Mouse (Mus musculus) embryo, embryonic 11 days (tissue): ENCODE measurements around the gene Hoxa2.

Source experiments
- DNase-seq: peaks from one replicate; pipeline ENCODE4 v3.0.0-alpha.2; 2015

The Hoxa2 gene

DNA sequence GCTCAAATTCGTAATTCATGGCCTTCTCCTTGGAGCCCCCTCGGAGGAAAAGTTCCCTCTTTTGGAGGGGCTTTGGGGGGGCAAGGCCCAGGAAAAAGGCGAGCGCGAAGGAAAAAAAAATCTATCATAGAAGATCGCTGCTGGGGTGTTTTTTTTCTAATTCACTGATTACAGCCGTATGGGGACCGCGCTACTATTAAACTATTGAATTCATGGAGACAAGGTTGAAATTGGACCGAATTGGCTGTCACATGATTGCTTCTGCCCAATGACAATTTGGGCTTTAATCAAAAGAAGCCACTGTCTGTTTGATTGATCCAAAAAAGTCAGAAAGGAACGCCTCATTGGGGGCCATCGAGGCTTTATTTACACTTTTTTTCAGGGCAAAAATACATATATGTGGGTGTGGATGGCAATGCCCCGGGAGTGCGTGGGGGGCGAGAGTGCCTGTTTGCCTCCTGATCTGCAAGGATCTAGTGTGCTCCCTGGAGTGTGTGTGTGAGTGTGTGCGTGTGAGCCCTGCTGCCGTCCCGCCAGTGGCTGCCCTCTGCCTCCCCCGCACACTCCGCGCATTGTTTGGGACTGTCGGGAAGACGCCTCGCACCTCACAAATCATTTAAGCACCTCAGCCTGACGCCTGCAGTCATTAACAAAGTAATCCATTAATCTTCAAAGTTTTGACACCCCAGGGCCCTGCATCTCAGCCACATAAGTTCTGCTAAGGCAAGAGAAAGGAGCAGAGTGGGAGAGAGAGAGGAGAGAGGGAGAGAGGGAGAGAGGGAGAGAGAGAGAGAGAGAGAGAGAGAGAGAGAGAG, at the start of gene Hoxa2:
Gene Hoxa2, minus strand, starts transcription at position 206 of the 815 bp plus-strand sequence.
- peak; percentile 82 for DNase-seq

DNA sequence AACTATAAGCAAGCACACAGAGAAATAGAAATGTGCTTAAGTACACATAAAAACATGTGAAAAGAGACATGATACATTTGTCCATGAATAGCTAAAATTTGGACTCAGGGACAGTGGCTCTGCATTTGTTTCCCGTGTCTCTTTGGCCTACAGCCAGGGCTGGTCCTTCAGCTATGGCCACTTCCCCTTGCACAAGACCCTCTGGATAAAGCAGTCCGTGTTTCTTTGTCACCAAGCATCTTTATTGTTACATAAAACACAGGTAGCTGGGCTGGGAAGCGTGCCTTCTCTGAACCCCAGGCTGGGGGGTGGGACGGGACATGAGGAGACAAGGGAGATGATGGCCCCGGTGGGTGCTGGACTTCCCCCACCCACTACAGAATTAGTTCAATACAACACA, 49.6 kb upstream of the Hoxa2 start:
- DNase-seq, result no peak

DNA sequence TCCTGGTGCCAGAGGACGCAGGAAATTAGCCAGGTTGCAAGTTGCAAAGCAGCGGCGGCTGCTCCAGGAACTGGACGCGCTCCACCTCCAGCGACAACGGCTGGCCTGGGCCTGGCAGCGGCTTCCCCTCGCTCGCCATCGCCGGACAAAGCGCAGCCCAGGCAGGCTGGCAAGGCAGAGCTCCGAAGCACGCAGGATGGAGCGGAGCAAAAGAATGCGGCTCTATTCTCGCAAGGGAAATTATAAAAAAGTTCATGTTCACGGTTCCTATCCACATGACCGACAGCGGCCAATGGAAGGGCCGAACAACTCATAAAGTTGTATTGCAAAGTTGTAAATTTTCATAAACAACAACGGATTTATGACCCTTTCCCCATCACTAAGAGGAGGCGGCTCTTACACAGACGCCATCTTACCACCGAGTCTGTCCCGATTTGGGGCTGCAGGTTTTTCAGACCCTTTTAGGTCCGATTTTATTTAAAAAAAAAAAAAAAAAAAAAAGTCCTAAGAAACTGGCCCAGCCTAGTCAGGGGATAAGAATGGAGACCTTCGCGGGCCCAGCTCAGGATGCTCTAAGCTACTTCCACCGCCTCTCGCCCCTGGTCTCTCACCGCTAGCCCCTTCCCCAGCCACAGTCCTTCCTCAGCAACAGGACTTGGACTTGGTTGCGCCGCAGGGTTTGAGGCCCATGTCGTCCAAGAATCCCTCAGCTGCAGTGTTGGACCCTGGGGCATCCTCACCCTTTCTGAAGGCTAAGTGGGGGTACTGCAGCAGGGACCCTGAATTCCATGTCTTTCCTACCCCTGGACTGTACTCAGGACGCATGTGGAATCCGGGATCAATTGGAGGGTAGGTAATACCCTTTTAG, 48.7 kb upstream of the Hoxa2 start, which contains the start of the genes Hoxa3 and Gm28308:
Gene Hoxa3, minus strand, starts transcription at position 218 of the 868 bp plus-strand sequence.
Gene Gm28308, minus strand, starts transcription at position 221 of the 868 bp plus-strand sequence.
- DNase-seq, result peak; percentile 81

DNA sequence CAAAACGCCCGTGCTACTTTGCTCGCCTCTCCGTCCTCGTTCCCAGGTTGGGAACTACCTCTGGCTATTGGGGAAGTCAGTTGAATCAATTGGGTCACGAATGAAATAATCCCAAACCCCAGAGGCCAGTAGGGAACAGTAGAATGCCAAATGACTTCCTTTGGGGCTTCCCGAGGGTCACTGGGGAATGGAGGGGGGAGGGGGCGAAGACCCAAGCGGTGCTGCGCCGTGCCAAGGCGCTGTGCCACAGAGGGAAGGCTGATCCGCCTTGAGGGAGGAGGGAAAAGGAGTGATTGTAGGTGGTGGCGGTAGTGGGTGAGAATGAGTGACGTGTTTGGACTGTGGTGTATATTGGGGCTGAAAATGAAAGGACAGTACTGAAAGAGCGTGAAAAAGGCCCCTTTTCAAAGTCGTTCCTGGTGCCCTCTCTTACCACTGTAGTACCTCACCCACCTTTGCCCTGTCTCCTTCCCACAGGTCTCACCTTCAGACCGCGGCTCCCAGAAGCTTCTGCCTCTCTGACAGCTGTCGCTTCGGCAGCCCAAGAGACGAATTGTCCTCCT, 48.0 kb upstream of the Hoxa2 start:
- no peak for DNase-seq

DNA sequence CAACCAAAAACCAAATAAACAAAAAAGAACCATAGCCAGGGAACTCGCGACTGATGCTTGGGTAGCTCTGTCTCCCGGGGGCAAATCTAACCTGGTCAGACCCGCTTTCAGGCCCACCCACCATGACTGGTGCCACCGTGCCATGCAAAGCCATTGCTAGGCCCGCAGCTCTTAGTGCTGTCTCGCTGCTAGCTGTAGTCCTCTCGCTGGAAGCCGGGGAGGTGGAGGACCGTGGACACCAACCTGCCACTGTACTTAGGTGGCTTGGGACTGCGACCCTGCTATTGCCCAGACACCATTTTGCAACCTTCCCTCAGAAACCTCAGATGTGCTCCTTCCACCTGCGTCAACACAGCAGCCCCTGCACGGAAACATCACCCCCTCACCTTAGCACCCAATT, 47.3 kb upstream of the Hoxa2 start:
- DNase-seq, result no peak

DNA sequence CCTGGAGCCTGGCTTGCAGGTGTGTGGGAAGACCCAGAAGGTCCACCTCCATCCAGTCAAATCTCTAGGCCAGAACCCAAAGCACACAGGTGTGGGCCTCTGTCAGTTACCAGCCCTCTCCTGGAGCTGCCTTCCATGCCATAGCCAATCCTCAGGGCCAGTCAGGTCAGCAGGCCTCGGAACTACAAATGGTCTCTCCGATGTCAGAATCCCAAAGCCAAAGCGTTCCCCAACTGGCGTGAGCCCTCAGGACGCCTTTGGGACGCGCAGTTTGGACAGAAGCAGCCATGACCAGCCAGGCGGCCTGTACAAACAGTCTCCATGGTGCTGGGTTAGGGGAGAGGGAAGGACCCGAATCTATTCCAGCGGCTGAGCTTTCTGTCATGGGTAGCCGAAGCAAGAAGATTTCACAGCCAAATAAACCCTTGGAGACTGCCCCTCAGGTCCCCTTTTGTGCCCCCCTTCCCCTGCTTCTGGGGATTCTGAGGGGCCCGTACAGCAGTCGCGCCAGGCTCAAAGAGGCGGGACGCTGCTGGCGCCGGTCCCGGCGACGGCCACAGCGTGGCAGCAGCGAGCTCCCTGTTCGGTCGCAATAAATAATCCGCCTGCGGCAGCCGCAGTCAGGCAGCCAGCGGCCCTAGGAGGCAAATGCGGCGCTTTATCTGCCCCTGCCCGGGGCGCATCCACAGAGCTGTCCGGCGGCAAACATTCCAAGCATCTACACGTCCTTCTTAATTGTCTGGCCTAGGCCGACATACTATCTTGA, 46.7 kb upstream of the Hoxa2 start:
- DNase-seq, result peak; percentile 92

DNA sequence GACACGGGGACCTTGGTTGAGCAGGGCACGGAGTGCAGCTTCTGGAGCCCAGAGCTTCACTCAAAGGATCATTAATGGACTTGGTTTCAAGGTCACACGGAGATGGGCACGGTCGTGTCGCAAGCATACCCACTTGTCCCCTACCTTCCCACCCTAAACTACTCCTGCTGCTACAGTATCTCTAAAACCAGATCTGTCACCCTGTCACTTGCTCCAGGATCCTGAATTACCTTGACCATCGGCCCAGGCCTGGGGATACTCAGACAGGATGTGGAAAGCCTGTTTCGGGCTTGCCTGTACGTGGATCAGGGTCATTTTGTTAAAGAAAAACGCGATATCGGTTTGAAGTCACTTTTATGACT, 45.0 kb upstream of the Hoxa2 start:
- no peak for DNase-seq

DNA sequence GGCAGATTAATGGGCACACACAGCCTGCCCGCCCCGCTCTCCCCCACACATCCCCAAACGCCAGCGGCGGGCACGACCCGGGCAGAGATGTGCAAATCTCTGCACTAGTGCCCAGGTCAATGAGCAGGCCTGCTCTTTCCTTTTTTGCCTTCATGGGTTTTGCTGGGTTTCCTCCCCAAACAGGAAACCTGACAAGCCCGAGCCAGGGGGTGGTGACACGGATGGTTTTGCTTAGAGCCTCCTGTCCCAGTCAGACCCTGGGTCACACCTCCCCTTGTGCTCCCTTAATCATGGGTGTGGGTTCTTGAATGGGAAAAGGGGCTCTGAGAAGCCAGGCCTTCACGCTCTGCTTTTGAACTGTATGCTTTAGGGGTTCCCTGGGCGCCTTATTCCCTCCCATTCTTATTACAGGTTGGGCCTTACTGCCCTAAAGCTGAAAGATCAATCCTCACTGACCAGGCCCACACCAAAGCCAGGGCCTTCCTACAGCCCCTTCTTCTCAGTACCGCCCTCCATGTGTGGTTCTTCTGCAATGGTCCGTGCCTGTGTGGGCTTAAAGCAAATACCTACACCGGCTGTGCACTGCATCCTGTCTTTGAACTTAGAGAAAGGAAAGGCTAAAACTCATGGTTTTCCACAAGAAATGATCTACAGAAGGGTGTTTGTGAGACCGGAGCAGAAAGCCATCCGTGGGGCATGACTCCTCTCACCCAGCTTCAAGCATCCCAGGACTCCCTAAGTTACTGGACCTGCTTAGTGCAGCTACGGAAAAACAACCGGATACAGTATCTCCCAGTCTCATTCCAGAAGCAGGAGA, 44.4 kb upstream of the Hoxa2 start:
- no peak for DNase-seq

DNA sequence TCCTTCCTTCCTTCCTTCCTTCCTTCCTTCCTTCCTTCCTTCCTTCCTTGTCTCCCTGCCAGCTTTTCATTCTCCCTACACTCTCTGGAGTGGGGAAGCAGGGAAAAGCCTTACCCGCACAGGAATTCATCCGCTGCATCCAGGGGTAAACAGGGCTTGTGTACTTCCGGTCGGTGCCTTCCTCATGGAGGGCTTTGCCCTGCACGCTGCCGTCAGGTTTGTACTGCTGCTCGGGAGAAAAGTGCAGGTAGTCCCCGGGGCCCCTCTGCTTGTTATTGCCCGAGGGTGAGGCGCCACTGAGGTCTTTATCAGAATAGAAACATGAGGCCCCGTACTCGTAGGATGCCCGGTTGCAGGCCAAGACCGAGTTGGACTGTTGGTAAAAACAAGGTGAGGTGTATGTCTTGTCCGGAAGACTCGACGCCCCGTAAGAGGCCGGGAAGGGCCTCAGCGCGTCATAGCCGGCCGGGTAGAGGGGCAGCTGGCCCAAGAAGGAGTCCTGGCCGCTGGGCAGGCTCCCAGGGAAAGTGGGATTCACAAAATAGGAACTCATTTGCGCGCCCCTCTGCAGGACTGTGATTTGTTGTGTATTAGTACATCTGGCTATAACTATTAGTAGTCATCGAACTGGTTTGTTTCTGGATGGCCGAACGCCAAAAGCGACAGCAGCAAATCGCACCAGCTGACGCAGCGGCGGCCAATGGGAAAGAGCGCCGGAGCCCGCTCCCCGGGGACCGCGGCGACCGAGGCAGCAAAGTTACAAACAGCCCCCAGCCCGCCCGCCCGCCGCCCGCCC, 43.6 kb upstream of the Hoxa2 start, which contains the start of gene Hoxa6:
Gene Hoxa6, minus strand, starts transcription at position 651 of the 796 bp plus-strand sequence.
- no peak for DNase-seq

DNA sequence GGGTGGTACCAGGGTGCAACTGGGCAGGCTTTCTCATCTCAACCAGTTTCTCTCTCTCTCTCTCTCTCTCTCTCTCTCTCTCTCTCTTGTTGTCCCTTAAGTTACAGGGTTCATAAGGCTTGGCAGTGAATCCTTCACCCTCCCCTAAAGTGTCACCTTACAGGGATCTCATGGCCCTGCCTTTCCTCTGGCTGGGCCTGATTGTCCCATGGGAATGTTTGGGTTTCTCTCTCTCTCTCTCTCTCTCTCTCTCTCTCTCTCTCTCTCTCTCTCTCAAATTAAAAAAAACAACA, 43.0 kb upstream of the Hoxa2 start:
- no peak for DNase-seq

DNA sequence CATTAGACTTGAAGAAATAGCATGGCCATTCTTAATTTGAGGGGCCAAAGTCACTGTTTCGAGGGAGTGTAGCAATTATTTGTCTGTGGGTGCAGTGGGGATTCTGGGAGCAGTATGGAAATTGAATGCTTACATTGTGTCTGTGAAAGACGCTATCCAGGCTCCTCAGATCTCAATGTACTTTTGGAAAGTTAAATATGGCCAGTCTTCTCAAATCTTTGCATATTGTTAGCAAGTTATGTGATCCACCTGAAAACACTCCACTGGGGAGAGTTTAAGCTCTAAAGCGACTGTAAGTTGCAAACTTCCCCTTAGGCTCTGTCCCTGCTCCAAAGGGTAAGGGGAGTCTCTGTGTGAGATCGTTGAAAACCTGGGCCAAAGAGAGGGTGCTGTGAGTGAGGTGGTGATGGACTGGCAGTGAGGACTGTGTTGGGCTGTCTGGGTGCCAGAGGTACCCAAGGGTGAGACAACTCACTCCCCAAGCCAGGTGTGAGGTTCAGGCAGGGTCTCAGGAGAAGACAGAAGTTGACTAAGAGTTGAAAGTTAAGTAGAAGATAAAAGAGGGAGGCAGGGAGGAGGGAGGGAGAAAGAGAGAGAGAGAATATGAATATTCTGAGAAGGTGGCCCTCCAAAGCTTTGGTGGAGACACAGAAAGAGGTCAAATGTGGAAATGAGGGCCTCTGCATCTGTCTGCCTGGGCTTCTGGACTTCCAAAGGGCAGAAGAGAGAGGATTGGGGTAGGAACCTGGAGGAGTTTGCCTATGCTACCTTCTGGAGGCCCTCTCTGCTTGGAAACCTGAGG, 42.5 kb upstream of the Hoxa2 start:
- no peak for DNase-seq

DNA sequence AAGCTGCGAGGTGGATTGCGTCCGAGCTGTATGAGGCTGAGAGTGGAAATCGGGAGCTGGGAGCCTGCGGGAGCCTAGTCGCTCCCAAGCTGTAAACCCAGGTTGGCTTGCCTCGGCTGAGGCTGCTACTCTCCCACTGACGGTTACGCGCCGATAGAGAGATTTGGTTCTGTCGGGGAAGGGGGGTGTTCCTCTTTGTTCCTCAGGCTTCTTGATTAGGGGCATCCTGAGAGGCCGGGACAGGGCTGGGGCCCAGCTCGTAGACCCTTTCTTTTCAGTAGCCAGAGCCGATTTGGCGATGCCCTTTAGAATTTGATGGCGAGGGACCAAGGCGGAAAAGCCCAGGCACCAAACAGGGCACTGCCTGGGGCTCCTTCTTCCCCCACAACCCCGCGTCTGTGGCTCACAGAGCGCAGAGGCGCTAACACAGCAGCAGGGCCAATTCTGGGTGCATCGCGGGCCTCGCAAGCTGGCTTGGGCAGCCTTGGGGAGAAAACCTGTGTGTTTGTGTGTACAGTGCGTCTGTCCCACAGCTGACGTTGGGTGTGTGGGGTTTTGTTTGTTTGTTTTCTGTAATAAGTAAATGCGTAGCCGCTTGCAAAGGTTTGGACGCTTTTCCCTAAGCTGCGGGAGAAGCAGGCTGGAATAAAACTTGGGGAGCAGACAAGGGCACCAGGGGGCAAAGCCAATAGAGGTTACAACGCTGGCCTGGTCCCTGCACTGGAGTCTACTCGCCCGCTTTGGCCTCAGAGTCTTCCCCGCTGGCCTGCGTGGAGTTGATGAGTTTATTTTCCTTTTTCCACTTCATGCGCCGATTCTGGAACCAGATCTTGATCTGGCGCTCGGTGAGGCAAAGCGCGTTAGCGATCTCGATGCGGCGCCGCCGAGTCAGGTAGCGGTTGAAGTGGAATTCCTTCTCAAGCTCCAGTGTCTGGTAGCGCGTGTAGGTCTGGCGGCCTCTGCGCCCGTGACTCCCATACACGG, 41.3 kb upstream of the Hoxa2 start:
- peak; percentile 63 for DNase-seq

DNA sequence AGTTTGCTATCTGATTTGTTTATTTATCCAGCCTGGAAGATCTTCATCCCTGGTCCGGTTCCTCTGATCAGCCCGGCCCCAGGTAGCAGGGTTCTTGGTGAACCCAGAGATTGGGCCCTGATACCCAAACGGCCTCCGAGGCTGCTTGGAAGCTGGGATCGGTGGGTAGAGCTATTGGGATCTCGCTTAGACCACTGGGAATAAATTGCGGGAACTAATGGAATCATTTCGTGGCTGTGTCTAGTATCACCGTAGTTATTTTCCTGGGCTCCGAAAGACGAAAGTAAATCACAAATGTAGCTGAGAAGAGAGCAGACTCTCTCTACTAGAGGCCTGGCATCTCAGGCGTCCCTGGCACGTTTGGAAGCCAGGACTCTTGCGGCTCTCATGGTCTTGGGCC, 40.6 kb upstream of the Hoxa2 start:
- no peak for DNase-seq

DNA sequence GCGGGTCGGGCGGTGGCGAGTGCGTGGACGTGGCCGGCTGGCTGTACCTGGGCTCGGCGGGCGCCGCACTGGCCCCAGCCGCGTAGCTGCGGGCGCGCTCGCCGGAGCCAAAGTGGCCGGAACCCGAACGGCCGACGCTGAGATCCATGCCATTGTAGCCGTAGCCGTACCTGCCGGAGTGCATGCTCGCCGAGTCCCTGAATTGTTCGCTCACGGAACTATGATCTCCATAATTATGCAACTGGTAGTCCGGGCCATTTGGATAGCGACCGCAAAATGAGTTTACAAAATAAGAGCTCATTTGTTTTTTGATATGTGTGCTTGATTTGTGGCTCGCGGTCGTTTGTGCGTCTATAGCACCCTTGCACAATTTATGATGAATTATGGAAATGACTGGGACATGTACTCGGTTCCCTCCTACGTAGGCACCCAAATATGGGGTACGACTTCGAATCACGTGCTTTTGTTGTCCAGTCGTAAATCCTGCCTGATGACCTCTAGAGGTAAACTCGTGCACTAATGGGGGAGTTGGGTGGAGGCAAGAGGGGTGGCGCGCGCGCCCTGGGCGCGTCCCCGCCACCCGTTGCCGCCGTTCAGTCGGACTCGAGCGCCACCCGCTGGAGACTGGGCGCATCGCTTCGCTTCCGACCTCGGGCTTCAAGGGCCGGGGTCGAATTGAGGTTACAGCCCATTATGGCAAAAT, 39.6 kb upstream of the Hoxa2 start, which contains the start of gene Hoxa5:
Gene Hoxa5, minus strand, starts transcription at position 538 of the 703 bp plus-strand sequence.
- DNase-seq, result peak; percentile 92

DNA sequence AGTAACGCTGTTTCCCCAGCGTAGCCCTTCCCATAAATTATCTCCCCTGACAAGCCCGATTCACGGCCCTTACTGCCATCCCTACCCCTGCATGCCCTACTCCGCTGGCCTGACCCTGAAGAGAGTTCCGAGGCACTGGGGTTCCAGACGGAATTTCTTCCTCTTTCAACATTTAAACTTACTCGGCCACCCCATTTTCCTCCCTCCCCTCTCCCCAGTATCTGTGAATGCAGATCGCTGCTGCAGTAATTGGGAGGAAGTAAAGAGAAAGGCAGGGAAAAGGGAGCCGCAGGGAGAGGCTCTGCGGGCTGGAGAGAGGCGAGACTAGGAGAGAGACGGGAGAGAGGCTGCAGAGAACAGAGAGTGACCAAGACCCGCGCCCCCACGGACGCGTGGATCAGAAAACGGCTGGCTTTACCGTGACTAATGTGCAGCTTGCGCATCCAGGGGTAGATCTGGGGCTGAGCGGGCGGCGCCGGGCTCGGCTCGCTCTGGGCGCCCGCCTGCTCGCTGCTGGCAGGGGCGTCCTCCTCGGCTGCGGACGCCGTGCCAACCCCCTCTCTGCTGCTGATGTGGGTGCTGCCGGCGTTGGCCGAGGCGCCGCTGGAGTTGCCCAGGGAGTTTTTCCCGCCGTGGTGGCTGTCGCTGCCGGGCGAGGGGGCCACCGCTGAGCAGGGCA, 38.9 kb upstream of the Hoxa2 start:
- DNase-seq, result no peak

DNA sequence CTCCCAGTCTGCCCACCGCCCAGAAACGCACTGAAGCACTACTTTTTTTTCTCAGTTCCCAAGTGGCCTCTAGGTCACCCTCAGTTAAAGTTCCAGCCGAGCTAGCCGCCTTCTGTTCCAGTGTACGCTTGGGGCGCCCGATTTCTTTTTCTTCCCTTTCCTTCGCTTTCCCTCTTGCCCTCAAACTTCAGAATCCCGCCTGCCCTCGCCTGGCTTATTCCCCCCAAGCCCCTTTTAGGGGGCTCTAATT, 38.4 kb upstream of the Hoxa2 start:
- no peak for DNase-seq

DNA sequence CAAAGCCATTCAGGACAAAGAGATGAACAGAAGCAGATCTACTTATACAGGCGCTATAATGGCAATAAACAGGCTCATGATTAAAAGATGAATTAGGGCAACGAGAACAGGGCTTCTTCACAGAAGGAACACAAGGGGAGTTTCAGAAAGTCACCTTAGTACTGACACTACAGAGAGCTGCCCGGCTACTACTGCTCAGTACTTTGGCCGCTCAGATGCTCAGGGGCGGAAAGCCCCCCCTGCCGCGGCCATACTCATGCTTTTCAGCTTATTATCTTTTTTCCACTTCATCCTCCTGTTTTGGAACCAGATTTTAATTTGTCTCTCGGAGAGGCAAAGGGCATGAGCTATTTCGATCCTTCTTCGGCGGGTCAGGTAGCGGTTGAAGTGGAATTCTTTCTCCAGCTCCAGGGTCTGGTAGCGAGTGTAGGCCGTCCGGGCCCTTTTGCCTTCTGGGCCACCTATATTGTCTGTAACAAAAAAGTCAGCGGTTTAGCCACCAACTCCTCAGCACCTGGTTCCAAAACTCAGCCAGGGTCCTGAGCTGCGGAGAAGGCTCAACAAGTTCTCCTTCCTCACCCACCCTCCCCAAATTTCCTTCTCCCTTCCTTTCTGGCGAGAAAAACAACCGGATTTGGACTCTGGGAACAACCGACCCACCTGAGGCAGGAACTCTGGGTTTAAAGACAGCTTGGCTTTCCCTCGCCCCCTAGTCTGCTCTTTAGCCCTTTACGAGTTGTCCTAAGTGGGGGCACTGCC, 37.9 kb upstream of the Hoxa2 start:
- DNase-seq, result no peak
